Mouse (Mus musculus) heart, adult 2 months (tissue): Measurements from ENCODE around the gene Troap. TPM values are rescaled to one million over a fixed set of nuclear protein-coding genes. Genes with fewer than 3 reads are reported as not detected.

Experiments used
- DNase-seq, 2 experiments: peaks; one replicate each; pipeline ENCODE4 v3.0.0; 2021
- H3K27ac ChIP-seq: fragments of 200-600 bp; 2 replicates; pipeline ENCODE4 v1.8.1; 2022
- H3K27me3 ChIP-seq: fragments of 200-500 bp; 2 replicates; pipeline ENCODE4 v1.6.1; 2012; ENCODE audit warnings: mild to moderate bottlenecking, low read length, inconsistent platforms, mixed read lengths; ENCODE audit not compliant: control insufficient read depth, insufficient read depth
- H3K36me3 ChIP-seq: fragments of 200-500 bp; 2 replicates; pipeline ENCODE4 v1.6.1; 2012; ENCODE audit warnings: low read length, inconsistent platforms; ENCODE audit not compliant: control insufficient read depth, insufficient read depth
- H3K4me1 ChIP-seq: fragments of 200-500 bp; 2 replicates; pipeline ENCODE4 v1.6.1; 2011; ENCODE audit warnings: low read length; ENCODE audit not compliant: control insufficient read depth, insufficient read depth
- H3K4me3 ChIP-seq: fragments of 200-600 bp; 2 replicates; pipeline ENCODE4 v1.8.1; 2022
- H3K79me2 ChIP-seq: fragments of 200-500 bp; replicated peaks from 2 replicates; pipeline ENCODE4 v1.6.1; 2012; ENCODE audit warnings: mild to moderate bottlenecking, inconsistent platforms, low read length, moderate library complexity, mixed read lengths; ENCODE audit not compliant: control insufficient read depth, insufficient read depth
- H3K9ac ChIP-seq: fragments of 200-500 bp; 2 replicates; pipeline ENCODE4 v1.6.1; 2012; ENCODE audit warnings: low read depth, mild to moderate bottlenecking, control low read depth, inconsistent platforms, low read length, mixed read lengths
- CTCF ChIP-seq: fragments of 200-600 bp; IDR thresholded peaks from 2 replicates; pipeline ENCODE4 v1.8.1; 2022; ENCODE audit warnings: antibody characterized with exemption, mild to moderate bottlenecking, moderate library complexity
- EP300 ChIP-seq: fragments of 200-500 bp; IDR thresholded peaks from 2 replicates; pipeline ENCODE4 v1.6.1; 2011; ENCODE audit warnings: low read depth, low read length, control low read depth; ENCODE audit not compliant: insufficient read depth
- POLR2A ChIP-seq: fragments of 200-500 bp; IDR thresholded peaks from 2 replicates; pipeline ENCODE4 v1.6.1; 2011; ENCODE audit warnings: mild to moderate bottlenecking, low read depth, low read length, control low read depth; ENCODE audit not compliant: insufficient read depth
- WGBS: fragments of 180-500 bp; shearing (Covaris S2); methylation state at CpG from one replicate; pipeline ENCODE4 v1.1.7; 2018; 5-methylcytosine and 5-hydroxymethylcytosine counted together
- intact Hi-C: fragments of 180-260 bp; cut with DNase I; formaldehyde crosslinking; loops from one replicate; pipeline ENCODE4 v1.15.1; 2025
- long read RNA-seq: library from polyadenylated mRNA; stranded (forward); transcript quantifications from one replicate; pipeline ENCODE4 v2.0.0, GENCODE M21; 2021
- polyA plus RNA-seq: library from polyadenylated mRNA; depleted of rRNA; stranded (reverse); fragments of >200 nt; gene quantifications from 2 replicates; pipeline ENCODE4 v1.2.3, GENCODE M21; 2012; rRNA removed
- total RNA-seq, 2 experiments: library from RNA; stranded (reverse); gene quantifications; 2 replicates each; pipeline ENCODE4 v1.2.3; 2021

The Troap gene
- total RNA-seq (under 1 TPM in 1 of 2 experiments, not detected in 1; 0.31 TPM), polyA plus RNA-seq (0.18 and 0.53 TPM in 2 replicates)
- long read RNA-seq, result 0 reads

DNA sequence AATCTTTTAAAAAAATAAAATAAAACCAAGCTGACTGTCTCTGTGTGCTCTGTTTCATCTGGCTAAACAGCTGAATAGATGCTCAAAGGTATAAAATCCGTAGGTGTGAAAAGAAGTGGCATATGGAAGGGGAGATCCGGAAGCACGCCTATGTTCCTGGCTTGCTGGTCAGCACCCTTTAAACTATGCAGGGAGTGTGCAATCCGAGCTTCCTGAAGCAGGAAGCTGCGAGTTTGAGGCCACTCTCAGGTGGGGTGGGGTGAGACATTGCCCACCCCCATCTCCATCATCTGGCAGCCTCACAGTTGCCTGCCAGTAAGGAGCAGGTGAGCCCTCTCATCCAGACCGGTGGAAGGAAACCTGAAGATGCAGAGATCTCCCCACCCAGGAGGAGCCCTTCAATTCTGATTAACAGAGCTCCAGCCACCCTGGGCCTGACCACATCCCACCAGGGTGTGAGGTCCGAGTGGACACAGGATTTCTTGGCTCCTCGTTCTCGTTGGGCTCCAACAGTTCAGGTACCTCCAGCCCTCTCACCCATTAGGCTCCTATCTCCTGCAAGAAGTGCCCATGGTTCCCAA, at the start of gene Troap:
Gene Troap (plus strand): TSS at position 557 of the 581 bp plus-strand sequence.
- DNase-seq, result no peak
- intact Hi-C loops, result no loop called here
- H3K36me3 ChIP-seq, result no peaks in the 10 kb centered on the region
- H3K79me2 ChIP-seq, result no peaks in the 10 kb centered on the region
- 13% methylated on average over 9 of the region's 9 CpGs for WGBS
- H3K4me3 ChIP-seq, result peak within 1 kb of the TSS; percentile 77
- peaks cover 2% of the 10 kb centered on the region for H3K4me1 ChIP-seq
- TF ChIP-seq CTCF, result no peak
- TF ChIP-seq EP300, result no peak
- no peak for TF ChIP-seq POLR2A
- H3K27ac ChIP-seq, result peak within 1 kb of the TSS; percentile 86
- H3K27me3 ChIP-seq, result no peaks in the 10 kb centered on the region
- peak within 1 kb of the TSS; percentile 64 for H3K9ac ChIP-seq

DNA sequence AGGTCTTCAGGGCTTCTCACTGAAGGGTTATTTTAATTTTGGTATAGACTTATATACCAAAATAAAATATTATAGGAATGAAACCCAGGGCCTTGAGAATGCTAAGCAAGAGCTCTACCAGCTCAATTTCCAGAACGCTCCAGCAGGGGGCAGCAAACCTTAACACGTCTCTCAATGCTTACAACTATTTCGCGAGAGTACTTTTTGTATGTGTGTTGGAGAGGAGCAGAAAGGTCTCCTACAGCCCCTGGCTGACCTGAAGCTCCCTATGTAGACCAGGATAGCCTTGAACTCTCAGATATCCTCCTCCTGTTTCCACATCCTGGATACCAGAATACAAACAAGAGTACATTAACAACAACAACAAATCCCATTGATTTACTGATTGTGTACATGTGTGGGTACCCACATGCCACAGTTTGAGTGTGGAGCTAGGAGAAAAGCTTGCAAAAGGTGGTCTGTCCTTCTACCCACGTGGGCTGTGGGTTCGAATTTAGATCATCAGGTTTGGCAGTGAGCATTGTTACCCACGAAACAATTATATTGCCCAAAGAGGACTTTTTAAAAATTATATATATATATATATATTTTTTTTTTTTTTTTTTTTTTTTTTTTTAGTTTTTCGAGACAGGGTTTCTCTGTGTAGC, 49.6 kb upstream of the Troap start:
- H3K27me3 ChIP-seq, result no peaks in the 10 kb centered on the region
- no peak overlapping the region for H3K9ac ChIP-seq
- DNase-seq, result peak; percentile 71 to 85
- no peaks in the 10 kb centered on the region for H3K79me2 ChIP-seq
- no peaks in the 10 kb centered on the region for H3K36me3 ChIP-seq
- no peak overlapping the region for H3K4me3 ChIP-seq
- no peak overlapping the region for H3K27ac ChIP-seq
- H3K4me1 ChIP-seq, result no peaks in the 10 kb centered on the region; the same call in 1 of the 2 replicates
- WGBS, result 18% methylated on average over 7 of the region's 8 CpGs
- intact Hi-C loops, result no loop called here
- TF ChIP-seq EP300 (no peak), POLR2A (no peak), CTCF (peak; percentile 92)

DNA sequence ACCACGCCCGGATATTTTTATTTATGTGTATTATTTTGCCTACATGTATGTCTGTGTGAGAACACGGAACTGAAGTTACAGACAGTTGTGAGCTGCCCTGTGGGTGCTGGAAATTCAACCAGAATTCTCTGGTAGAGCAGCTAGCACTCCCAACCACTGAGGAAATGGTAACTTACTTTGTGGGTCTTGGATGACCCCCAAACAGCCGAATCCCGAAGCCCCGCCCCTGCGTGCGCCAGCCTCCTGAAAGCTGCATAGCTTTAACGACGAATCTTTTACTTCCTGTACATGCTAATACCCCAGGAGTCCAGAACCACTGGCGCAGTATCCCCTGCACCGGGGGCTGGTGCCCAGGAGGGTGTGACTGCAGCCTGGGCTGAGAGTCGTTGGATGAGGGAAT, 49.0 kb upstream of the Troap start:
- Histone ChIP-seq H3K4me3 (no peak overlapping the region), H3K27ac (no peak overlapping the region), H3K79me2 (no peaks in the 10 kb centered on the region), H3K9ac (no peak overlapping the region), H3K27me3 (no peaks in the 10 kb centered on the region), H3K36me3 (no peaks in the 10 kb centered on the region), H3K4me1 (no peaks in the 10 kb centered on the region; the same call in 1 of the 2 replicates)
- no peak for TF ChIP-seq EP300
- TF ChIP-seq CTCF, result no peak
- TF ChIP-seq POLR2A, result no peak
- DNase-seq, result no peak
- intact Hi-C loops, result no loop called here
- 77% methylated on average over 13 of the region's 13 CpGs for WGBS

DNA sequence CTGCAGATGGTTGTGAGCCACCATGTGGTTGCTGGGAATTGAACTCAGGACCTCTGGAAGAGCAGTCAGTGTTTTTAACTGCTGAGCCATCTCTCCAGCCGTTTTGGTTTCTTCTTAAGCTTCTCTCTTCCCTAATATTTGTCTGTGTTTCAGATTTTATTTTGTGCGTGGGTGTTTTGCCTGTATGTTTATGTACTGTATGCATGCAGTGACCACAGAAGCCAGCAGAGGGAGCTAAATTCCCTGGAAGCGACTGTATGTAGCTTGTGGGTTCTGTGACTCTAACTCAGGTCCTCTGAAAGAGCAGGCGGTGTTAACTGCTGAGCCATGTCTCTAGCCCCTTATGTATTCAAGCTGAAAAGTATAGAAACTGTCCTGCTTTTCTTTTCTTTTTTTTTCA, 48.1 kb upstream of the Troap start:
- intact Hi-C loops, result no loop called here

DNA sequence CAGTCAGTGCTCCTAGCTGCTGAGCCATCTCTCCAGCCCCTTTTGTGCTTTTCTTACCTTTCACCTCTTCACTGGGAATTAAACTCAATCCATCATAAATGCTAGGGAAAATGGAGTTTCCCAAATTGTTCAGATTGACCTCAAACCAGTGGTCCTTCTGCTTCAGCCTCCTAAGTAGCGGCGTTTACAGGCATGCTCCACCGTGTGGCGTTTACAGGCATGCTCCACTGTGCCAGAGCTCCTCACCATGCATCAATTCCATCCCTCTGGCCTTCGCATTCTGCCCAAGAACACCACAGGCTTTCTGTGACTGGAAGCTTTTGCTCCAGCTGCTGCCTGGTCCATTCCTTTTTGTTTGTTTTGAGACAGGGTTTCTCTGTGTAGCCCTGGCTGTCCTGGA, 47.3 kb upstream of the Troap start:
- intact Hi-C loops, result no loop called here
- peaks cover 2% of the 10 kb centered on the region for H3K4me1 ChIP-seq
- no peaks in the 10 kb centered on the region for H3K27me3 ChIP-seq
- no peaks in the 10 kb centered on the region; the same call in 1 of the 2 replicates for H3K79me2 ChIP-seq
- TF ChIP-seq EP300, result no peak
- no peak for TF ChIP-seq POLR2A
- TF ChIP-seq CTCF, result no peak
- no peak for DNase-seq
- no peak overlapping the region for H3K4me3 ChIP-seq
- no peak overlapping the region for H3K9ac ChIP-seq
- no peak overlapping the region for H3K27ac ChIP-seq
- WGBS, result 78% methylated on average over 5 of the region's 5 CpGs
- H3K36me3 ChIP-seq, result no peaks in the 10 kb centered on the region

More for the DNA sequence above, 48.1 kb upstream of the Troap start:
- DNase-seq, result no peak
- H3K4me1 ChIP-seq, result no peaks in the 10 kb centered on the region; the same call in 1 of the 2 replicates
- 50% methylated on average over 4 of the region's 4 CpGs for WGBS
- no peaks in the 10 kb centered on the region for H3K27me3 ChIP-seq
- H3K4me3 ChIP-seq, result no peak overlapping the region
- TF ChIP-seq CTCF (peak; percentile 72), POLR2A (no peak), EP300 (no peak)
- no peak overlapping the region for H3K9ac ChIP-seq
- H3K79me2 ChIP-seq, result no peaks in the 10 kb centered on the region
- no peaks in the 10 kb centered on the region for H3K36me3 ChIP-seq
- no peak overlapping the region for H3K27ac ChIP-seq

DNA sequence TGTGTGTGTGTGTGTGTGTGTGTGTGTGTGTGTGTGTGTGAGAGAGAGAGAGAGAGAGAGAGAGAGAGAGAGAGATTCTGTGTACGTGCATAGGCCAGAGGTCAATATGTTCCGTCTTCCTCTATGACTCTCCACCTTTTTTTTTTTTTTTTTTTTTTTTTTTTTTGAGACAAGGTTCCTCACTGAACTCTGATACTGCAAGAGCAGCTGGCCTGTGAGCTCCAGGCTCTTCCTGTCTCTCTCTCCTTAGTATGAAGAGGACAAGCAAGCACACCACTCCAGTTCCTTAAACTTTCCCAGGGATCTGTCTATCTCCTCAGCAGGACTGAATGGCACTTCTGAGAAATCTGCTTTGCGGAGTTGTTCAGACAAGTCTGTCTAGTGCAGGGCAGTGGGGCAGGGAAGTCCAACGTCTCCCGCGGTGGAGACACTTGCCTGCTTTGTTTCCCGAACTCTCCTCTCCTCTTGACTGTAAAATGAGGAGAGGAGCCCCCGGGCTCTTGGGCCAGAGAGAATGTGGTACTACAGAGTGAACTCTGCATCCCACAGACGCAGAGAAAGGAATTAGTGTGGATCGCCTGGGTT, 45.4 kb upstream of the Troap start:
- Histone ChIP-seq H3K79me2 (no peaks in the 10 kb centered on the region; the same call in 1 of the 2 replicates), H3K4me1 (peaks cover 6% of the 10 kb centered on the region), H3K9ac (no peak overlapping the region), H3K27ac (peak overlapping the region; percentile 82), H3K27me3 (no peaks in the 10 kb centered on the region), H3K4me3 (peak overlapping the region; percentile 82; the same call in 1 of the 2 replicates), H3K36me3 (no peaks in the 10 kb centered on the region; the same call in 1 of the 2 replicates)
- no peak for TF ChIP-seq CTCF
- no peak for DNase-seq
- WGBS, result 11% methylated on average over 10 of the region's 10 CpGs
- intact Hi-C loops, result no loop called here
